Mouse (Mus musculus) gastrocnemius, adult 2 months (tissue): ENCODE results near the gene Irgq. TPM values are rescaled to one million over a fixed set of nuclear protein-coding genes. Genes with fewer than 3 reads are reported as not detected.
"Not testable (repeated sequence)": the region's sequence is repeated elsewhere in the genome, so short reads cannot be mapped to it uniquely, and the experiment has no call there.

Source experiments
- DNase-seq: peaks from one replicate; pipeline ENCODE4 v3.0.0; 2022
- H3K27ac ChIP-seq: fragments of 200-600 bp; 2 replicates; pipeline ENCODE4 v1.8.1; 2022; ENCODE audit warnings: mild to moderate bottlenecking
- H3K4me3 ChIP-seq: fragments of 200-600 bp; 2 replicates; pipeline ENCODE4 v1.8.1; 2022; ENCODE audit warnings: mild to moderate bottlenecking, moderate library complexity
- CTCF ChIP-seq: fragments of 200-600 bp; IDR thresholded peaks from 2 replicates; pipeline ENCODE4 v1.8.1; 2022; ENCODE audit warnings: antibody characterized with exemption, mild to moderate bottlenecking, moderate library complexity
- intact Hi-C: fragments of 180-260 bp; cut with DNase I; formaldehyde crosslinking; loops from one replicate; pipeline ENCODE4 v1.15.1; 2025
- total RNA-seq, 2 experiments: library from RNA; stranded (reverse); gene quantifications; 2 replicates each; pipeline ENCODE4 v1.2.3; 2021

The Irgq gene
- total RNA-seq, 2 experiments from 2014 or later = 11.5 to 16.1 TPM

- H3K4me3 ChIP-seq = no peak overlapping the region
- intact Hi-C loops = no loop called here
- no peak overlapping the region for H3K27ac ChIP-seq
- no peak for DNase-seq
- peak; percentile 53 for TF ChIP-seq CTCF
These were observed 29.6 kb upstream of the Irgq start for GRCm38 (mm10) chr7:24500929-24501328.

DNA sequence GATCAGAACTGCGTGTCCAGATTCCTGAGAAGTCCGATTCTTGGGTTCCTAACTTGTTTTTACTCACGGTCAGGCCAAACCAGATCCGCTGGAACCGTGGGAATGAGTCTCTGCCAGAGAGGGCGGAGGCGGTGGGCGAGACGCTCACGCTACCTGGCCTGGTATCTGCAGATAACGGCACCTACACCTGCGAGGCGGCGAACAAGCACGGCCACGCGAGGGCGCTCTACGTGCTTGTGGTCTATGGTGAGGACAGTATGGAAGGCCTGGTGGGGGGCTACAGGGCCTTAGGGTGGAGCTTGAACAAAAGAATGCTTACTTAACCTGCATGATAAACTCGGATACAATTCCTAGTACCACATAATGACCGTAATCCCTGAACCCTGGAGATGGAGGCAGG, 29.0 kb upstream of the Irgq start:
- DNase-seq = no peak
- no peak overlapping the region for H3K27ac ChIP-seq
- intact Hi-C loops = no loop called here
- peak; percentile 38; the same call in 1 of the 2 replicates for TF ChIP-seq CTCF
- H3K4me3 ChIP-seq = no peak overlapping the region

GRCm38 (mm10) chr7:24504004-24504403, 26.5 kb upstream of the Irgq start:
- H3K4me3 ChIP-seq = no peak overlapping the region
- intact Hi-C loops = loop anchor here (1.0 to 2.0 kb wide), 2 partner anchors 23 to 46 kb away; no protein-coding TSS in a partner anchor
- DNase-seq = no peak

DNA sequence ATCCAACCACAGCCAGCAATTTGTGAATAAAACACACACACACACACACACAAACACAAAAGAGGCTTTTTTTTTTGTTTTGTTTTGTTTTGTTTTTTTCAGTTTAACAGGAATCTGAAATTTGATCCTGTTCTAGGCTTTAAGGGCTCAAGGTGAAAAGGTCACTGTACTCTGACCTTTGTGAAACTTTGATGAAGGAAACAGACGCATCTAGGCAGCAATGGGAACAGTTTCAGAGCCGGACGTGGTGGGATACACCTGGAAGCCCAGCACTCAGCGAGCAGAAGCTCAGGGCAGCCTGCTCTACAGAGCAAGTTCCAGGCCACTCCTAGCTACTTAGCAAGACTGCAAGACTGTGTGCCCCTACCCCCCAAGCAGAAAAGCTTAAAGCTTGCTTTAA, 25.6 kb upstream of the Irgq start:
- no peak for TF ChIP-seq CTCF
- intact Hi-C loops = loop anchor here (1.0 to 2.0 kb wide), 2 partner anchors 24 to 45 kb away; no protein-coding TSS in a partner anchor

More at GRCm38 (mm10) chr7:24504004-24504403, 26.5 kb upstream of the Irgq start:
- no peak overlapping the region for H3K27ac ChIP-seq
- no peak for TF ChIP-seq CTCF

GRCm38 (mm10) chr7:24505447-24506064, 24.9 kb upstream of the Irgq start:
- TF ChIP-seq CTCF = no peak
- DNase-seq = no peak
- peak overlapping the region; percentile 100; the same call in 1 of the 2 replicates for H3K4me3 ChIP-seq
- peak overlapping the region; percentile 99 for H3K27ac ChIP-seq
- intact Hi-C loops = loop anchor here (2.0 kb wide), 2 partner anchors 23 to 25 kb away; no protein-coding TSS in a partner anchor

More for the DNA sequence above, 25.6 kb upstream of the Irgq start:
- DNase-seq = no peak
- Histone ChIP-seq H3K27ac (no peak overlapping the region), H3K4me3 (no peak overlapping the region)

GRCm38 (mm10) chr7:24506065-24506459, 24.4 kb upstream of the Irgq start:
- intact Hi-C loops = loop anchor here (2.0 kb wide), 1 partner anchor 23 kb away; no protein-coding TSS in a partner anchor
- DNase-seq = no peak
- H3K4me3 ChIP-seq = peak overlapping the region; percentile 100
- TF ChIP-seq CTCF = no peak
- peak overlapping the region; percentile 99 for H3K27ac ChIP-seq

DNA sequence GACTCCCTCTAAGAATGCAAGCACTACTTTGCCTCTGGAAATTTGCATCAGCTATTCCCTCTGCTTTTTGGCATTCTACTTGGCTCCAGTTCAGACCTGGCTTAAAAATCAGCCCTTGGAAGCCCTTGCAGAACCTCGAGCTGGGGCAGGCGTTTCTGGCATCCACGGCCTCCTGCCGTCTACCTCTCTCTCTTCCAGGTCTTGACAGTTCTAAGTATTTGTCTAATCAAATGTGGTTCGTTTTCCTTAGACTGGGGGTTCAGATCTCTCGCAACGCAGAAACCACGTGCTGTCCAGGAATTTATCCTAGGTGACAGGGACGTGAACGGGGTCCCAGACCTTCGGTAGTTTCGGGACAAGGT, 24.0 kb upstream of the Irgq start:
- peak overlapping the region; percentile 100 for H3K4me3 ChIP-seq
- DNase-seq = peak; percentile 66
- intact Hi-C loops = loop anchor here (2.0 kb wide), 1 partner anchor 22 kb away; no protein-coding TSS in a partner anchor
- no peak for TF ChIP-seq CTCF
- H3K27ac ChIP-seq = peak overlapping the region; percentile 99

- TF ChIP-seq CTCF = no peak
- Histone ChIP-seq H3K27ac (peak within 1 kb of the TSS; percentile 99), H3K4me3 (peak within 1 kb of the TSS; percentile 100)
- peak; percentile 95 for DNase-seq
- intact Hi-C loops = loop anchor here (2.0 kb wide), 1 partner anchor 22 kb away; no protein-coding TSS in a partner anchor
These were observed 23.4 kb upstream of the Irgq start, which contains the start of gene Zfp428 for GRCm38 (mm10) chr7:24506838-24507725. Gene Zfp428 (plus strand): TSS chr7:24507006.

- DNase-seq = no peak
- intact Hi-C loops = loop anchor here (2.0 kb wide), 1 partner anchor 21 kb away; no protein-coding TSS in a partner anchor
- Histone ChIP-seq H3K4me3 (peak overlapping the region; percentile 100), H3K27ac (peak overlapping the region; percentile 99)
- TF ChIP-seq CTCF = no peak
These were observed 22.8 kb upstream of the Irgq start for GRCm38 (mm10) chr7:24507726-24508114.

DNA sequence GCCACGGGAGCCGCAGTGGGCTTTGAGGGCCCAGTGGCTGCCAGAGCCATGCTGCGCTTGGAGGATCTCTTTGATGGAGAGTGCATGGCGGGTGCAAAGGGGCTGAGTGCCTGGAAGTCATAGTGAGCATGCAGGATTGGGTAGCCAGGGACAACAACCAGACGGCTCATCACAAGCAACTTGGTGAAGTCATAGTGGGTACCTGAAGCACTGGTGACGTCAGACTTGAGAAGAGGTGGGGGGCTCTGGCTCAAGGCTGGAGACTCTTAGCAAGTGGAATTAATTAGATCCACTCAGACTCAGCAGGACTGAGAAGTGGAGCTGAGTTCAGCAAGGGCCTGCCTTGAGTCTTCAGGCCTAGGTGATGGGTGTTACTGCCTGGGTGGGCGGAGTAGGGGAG, 18.1 kb upstream of the Irgq start, which contains the start of gene AC161166.1:
Gene AC161166.1 (minus strand): TSS at position 101 of the 400 bp plus-strand sequence.
- TF ChIP-seq CTCF = no peak
- DNase-seq = no peak
- Histone ChIP-seq H3K27ac (no peak within 1 kb of the TSS), H3K4me3 (no peak within 1 kb of the TSS)
- intact Hi-C loops = no loop called here

DNA sequence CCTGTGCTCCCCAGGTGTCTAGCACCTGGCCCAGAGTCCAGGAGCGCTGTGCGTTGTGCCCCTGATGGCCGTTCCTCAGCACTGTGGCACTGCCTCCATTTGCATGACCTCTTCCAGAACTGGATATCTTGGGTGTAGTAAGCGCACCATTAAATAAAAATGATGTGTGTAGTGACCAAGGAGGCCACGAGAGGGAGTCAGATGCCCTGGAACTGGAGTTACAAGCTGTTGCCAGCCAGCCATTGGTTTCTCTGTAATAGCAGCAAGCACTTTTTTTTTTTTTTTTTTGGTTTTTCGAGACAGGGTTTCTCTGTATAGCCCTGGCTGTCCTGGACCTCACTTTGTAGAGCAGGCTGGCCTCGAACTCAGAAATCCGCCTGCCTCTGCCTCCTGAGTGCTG, 14.2 kb upstream of the Irgq start:
- H3K4me3 ChIP-seq, DNase-seq, H3K27ac ChIP-seq, intact Hi-C loops: not testable (repeated sequence)
- TF ChIP-seq CTCF = peak; percentile 18; the same call in 1 of the 2 replicates

- TF ChIP-seq CTCF = no peak
- H3K27ac ChIP-seq = no peak overlapping the region
- no peak overlapping the region for H3K4me3 ChIP-seq
- DNase-seq = no peak
- intact Hi-C loops = no loop called here
These were observed 13.4 kb upstream of the Irgq start for GRCm38 (mm10) chr7:24517077-24517476.
